Mouse (Mus musculus) lung, adult 2 months (tissue): ENCODE data around the gene Nfkbie.

Experiments
- CTCF ChIP-seq: fragments of 200-500 bp; IDR thresholded peaks from 2 replicates; pipeline ENCODE4 v1.5.1; 2011; ENCODE audit warnings: mild to moderate bottlenecking, low read length, control low read depth; ENCODE audit not compliant: insufficient read depth
- POLR2A ChIP-seq: fragments of 200-500 bp; IDR thresholded peaks from 2 replicates; pipeline ENCODE4 v1.6.1; 2011; ENCODE audit warnings: low read depth, mild to moderate bottlenecking, control low read depth, low read length, borderline replicate concordance; ENCODE audit errors: extremely low read depth

GRCm38 (mm10) chr17:45506700-45507189 is 48.8 kb upstream of the Nfkbie start, which contains the start of gene Aars2:
- TF ChIP-seq CTCF, result peak; percentile 55
- TF ChIP-seq POLR2A, result 0 out of 2 replicates have a peak, but pooled peaks have one; percentile 45
